Mouse (Mus musculus) ES-E14 (cell line): Measurements from ENCODE around the gene Nav2.

Experiments used
- CHD2 ChIP-seq: IDR thresholded peaks from 2 replicates; pipeline ENCODE4 v1.6.1; 2014; ENCODE audit warnings: mild to moderate bottlenecking, low read depth, low read length, inconsistent platforms
- HCFC1 ChIP-seq: IDR thresholded peaks from 2 replicates; pipeline ENCODE4 v1.6.1; 2012; ENCODE audit warnings: low read length, inconsistent platforms, borderline replicate concordance; ENCODE audit not compliant: insufficient read depth
- MAFK ChIP-seq: IDR thresholded peaks from 2 replicates; pipeline ENCODE4 v1.6.1; 2014; ENCODE audit warnings: mild to moderate bottlenecking, low read depth, low read length, inconsistent platforms; ENCODE audit not compliant: insufficient read depth
- ZC3H11A ChIP-seq: IDR thresholded peaks from 2 replicates; pipeline ENCODE4 v1.6.1; 2012; ENCODE audit warnings: low read depth, mild to moderate bottlenecking, inconsistent platforms, low read length, borderline replicate concordance

- TF ChIP-seq HCFC1 (no peak), MAFK (no peak), CHD2 (no peak), ZC3H11A (peak; percentile 38; the same call in 1 of the 2 replicates)
These were observed 224.4 kb downstream of the Nav2 start for GRCm38 (mm10) chr7:49132851-49133351.
